Mouse (Mus musculus): ENCODE measurements at regions not wholly inside any gene's neighbourhood (a gene's known extent, or its start where the extent isn't known, plus 50 kb on each side); places are given as distances from the start of the nearest gene placed in this dataset.
A peak's percentile ranks its signal among the peaks of the same experiment; 100 is the strongest.

DNA sequence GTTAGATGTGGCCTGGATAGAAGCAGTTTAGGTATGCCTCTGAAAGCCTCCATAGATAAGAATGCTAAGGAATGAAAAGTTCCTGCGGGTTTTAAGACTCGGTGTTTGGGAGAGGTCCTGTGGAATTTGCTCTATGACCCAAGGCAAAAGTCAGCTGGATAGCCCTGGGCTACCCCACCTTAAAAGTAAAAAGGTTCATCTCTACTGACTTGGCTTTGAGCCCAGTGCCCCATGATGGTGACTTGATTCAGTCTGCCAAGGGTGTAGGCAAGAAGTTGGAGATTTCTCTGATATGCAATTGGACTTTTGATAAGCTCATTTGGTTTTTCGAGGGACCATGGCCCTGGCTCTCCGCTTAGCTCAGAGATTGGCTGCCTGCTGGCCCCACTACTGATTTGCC is 78.8 kb upstream of the Herc3 start:
- no peak for DNase-seq (ENCODE audit: extremely low read depth, low read depth)

DNA sequence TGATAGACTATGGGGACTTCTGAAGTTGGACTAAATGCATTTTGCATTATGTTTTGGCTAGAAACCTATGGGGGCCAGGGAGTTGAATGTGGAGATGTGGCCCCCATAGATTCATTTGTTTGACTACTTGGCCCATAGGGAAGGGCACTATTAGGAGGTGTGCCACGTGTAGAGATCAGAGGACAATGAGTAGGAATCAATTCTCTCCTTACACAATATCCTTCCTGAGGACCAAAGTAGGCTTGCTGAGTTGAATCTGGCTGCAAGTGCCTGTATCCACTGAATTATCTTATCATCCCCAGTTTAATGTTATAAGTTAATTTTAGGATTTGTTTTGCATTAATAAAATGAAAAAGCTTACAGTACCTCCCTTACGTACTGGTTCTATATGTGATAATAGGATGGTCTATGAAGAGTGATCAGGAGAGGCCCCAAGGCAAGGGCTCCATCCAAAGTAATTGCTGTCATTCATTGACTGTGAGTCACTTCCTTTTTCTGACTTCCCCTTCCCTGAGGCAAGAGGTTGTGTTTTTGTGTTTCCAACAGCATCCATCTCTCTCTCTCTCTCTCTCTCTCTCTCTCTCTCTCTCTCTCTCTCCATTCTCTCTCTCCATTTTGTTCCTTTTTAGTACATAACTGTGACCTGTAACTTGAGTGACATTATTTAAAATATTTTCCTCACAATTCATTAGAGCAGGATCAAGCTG is 74.8 kb upstream of the Herc3 start:
- peak; percentile 70 for DNase-seq (ENCODE audit: extremely low read depth, low read depth)

DNA sequence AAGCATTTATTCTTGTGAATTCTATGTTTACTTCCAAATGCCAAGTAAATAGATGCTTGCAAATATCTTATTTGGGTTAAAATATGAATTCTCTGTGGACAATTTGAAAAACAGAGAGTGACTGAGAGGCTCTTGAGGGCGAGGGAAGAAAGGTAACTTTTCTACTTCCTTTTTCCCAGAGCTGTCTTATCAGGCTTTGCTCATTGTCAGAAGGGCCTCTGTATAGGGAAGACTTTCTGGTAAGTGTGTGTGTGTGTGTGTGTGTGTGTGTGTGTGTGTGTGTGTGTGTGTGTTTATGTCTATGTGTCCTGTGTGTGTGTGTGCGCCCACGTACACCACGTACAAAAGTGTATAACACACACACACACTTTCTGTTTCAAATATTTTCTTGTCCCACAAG is 73.9 kb upstream of the Herc3 start:
- DNase-seq (ENCODE audit: extremely low read depth, low read depth): peak; percentile 66

DNA sequence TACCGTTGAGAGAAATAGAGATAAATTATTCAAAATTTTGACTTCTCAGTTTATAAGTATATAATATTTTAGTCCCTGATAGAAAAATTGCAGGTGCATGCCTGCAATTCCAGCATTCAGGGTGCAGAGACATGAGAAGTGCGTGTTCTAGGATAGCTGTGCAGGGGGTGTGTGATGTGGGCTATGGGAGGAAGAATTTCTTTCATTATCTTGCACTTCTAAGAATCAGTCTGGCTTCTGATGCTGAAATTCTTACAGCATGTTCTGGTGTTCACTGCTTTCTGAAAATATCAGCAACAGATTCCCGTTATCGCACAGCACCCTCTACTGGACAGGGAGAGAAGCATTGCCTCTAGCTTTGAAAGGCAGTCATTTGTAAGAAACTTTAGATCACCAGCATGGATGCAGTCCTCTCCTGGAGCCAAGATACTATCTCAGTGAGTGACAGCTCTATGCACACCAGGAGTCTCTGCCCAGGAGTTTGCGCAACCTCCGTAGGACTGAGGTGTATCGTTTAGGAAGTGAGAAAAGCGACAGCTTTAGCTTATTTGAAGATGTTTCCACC is 60.5 kb upstream of the Herc3 start:
- peak; percentile 57 for DNase-seq (ENCODE audit: extremely low read depth, low read depth)

DNA sequence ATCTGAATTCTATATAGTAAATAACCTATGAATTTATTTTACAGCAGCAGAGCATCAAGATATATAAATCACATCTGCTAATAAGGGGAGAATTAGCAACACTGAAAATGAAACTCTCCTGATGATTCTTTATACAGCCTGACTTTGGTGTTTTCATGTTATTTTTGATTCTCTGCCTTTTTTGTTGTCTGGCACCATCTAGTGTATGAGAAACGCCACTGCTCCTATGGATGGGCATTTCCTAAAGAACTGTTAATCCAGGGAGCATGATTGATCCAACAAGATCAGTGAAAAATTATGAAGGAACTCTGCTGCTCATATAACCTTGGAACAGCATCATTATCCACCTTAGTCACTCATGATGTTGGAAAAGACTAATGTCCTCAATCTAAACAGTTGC is 59.3 kb upstream of the Herc3 start:
- DNase-seq (ENCODE audit: extremely low read depth, low read depth): no peak

Data from MEL-GATA-1-ER (cell line).